Mouse (Mus musculus): ENCODE results near the gene Kat2a.

The Kat2a gene

DNA sequence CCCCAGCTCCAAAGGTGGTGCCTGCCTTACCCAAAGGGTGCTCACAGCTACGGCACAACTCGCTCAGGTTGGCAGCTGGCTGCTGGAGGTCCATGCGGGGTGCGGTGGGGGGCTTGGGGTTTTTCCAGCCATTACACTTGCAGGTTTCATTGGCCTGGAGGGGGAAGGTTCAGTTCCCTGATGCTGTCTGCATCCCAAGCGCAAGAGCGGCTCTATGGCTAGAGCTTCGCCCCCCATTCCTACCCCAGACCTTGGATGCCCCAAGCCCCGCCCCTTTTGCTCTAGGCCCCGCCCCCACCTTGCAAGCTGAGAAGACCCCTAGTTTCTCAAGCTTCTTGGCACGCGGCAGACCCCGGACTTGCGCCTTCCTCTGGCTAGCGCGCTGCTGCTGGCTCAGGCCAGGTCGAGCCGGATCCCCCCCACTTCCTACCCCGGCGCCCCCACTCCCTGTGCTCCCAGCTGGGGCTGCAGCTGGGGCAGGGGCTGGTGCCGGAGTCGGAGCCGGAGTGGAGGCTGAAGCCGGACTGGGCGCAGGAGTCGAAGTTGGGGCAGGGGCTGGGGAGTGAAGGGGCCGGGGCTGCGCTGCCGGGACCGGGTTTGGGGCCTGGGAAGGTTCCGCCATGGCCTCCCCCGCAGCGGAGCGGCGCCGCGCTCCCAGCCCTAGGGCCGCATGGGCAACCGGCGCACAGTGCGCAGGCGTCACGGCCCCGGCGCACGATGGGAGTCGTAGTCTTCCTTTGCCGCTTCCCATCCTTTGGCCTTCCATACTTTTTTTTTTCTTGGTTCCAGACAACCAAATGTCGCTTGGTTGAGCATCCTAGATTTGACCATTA is at the start of gene Kat2a:
TSS of gene Kat2a (minus strand) at position 683 of the 833 bp plus-strand sequence.
- no peak for DNase-seq (ENCODE audit: extremely low spot score, low read depth, low spot score)

GRCm38 (mm10) chr11:100761547-100762045 is 49.3 kb upstream of the Kat2a start:
- peak; percentile 39 for DNase-seq (ENCODE audit: extremely low spot score, low read depth, low spot score)

- DNase-seq (ENCODE audit: extremely low spot score, low read depth, low spot score) = no peak
Observed at GRCm38 (mm10) chr11:100759611-100760233, 47.5 kb upstream of the Kat2a start, which contains the start of gene Kcnh4. Kcnh4 (minus strand) TSS chr11:100759942.

DNA sequence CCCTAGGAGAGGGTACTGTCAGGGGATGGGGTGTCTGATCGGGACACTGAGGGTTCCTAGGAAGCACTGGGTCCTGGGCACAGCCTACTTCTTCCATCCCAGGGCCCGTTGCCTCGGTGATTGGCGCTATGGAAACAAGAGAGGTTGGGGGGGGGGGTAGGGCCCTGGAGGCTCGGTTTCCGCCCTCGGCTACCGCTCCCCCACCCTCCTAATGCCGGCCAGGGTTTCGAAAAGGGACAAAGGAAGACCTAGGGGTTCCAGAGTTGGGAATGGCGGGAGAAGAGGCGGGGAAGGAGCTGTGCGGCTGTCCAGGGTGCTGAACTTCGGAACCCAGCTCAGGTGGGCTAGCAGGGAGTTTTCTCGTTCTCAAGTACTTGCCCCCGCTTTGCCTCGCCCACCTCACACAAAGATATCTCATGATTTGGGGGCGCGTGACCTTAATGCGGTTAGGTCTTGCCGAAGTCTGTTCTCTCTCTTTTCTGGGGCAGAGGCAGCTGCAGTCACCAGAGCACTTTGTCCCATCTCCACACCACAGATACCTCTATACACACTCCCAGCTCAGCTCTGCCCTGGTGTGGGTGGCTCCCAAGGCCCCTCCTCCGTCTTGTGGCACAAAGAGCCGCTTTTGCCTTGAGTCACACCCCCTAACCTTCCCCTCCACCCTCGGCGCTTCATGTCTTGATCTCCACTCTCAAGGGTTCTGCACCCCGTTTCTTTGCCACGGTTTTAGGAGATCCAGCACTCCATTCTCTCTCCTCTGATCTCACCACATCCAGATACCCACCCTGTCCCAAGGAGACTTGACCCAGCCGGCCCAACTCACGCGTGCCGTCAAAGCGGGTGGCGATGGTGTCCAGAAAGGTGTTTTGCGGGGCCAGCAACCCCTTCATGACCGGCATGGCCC is 46.7 kb upstream of the Kat2a start:
- DNase-seq (ENCODE audit: extremely low spot score, low read depth, low spot score) = peak; percentile 47

DNA sequence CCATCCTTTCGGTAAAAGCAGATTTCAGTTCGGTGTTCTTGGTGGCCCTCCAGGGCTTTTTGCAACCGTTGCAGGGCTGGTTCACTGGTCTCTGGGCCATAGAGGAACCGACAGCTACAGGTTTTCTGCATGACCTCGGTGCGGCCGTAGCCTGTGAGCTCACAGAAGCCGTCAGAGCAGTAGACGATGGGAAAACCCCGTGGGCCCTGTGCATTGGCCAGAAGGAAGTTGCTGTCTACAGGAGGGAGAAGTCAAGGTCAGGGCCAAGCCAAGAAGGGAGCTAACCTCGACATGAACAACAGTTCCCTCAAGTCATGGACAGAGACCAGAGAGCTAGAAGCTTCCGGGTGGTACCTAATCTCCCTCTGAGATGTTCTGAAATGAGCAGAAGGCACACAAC is 45.3 kb upstream of the Kat2a start:
- no peak for DNase-seq (ENCODE audit: extremely low spot score, low read depth, low spot score)

DNA sequence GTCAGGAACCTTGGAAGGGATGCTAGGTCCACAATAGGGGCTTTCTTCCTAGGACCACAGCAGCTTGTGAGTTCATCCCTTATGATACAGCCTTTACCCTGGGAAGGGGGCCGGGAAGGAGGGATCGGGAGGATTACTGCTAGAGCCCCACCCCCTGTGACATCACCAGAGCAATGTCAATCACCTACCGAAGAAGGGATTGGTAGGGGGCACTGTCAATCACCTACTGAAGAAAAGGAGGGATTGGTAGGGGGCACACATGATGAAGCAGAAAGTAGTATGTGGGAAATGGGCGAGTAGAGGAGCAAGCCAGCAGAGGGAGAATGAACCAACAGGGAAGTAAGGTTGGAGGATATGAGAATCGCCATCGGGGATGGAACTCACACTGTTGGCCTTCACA is 44.2 kb upstream of the Kat2a start:
- DNase-seq (ENCODE audit: extremely low spot score, low read depth, low spot score) = no peak

GRCm38 (mm10) chr11:100754693-100755057 is 42.4 kb upstream of the Kat2a start:
- DNase-seq (ENCODE audit: extremely low spot score, low read depth, low spot score) = no peak

- DNase-seq (ENCODE audit: extremely low spot score, low read depth, low spot score) = no peak
Observed at GRCm38 (mm10) chr11:100754021-100754692, 41.9 kb upstream of the Kat2a start.

DNA sequence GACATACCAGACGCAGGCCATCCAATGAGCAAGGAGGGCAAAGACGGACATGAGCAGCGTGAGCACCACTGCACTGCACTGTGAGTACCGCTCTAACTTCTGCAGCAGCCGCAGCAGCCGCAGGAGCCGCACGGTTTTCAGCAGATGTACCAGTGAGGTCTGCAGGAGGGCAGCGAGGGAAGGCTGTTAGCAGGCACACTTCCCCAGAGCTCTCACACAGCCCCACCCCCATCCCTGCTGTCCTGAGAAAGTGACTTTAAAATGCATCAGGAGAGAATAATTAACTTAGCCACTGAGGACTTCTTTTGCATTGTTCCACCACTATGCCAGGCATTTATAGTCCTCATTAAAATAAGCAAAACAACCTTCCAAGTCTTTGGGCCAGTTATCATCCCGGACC is 40.0 kb upstream of the Kat2a start:
- no peak for DNase-seq (ENCODE audit: extremely low spot score, low read depth, low spot score)

GRCm38 (mm10) chr11:100750127-100750526 is 37.9 kb upstream of the Kat2a start:
- no peak for DNase-seq (ENCODE audit: extremely low spot score, low read depth, low spot score)

DNA sequence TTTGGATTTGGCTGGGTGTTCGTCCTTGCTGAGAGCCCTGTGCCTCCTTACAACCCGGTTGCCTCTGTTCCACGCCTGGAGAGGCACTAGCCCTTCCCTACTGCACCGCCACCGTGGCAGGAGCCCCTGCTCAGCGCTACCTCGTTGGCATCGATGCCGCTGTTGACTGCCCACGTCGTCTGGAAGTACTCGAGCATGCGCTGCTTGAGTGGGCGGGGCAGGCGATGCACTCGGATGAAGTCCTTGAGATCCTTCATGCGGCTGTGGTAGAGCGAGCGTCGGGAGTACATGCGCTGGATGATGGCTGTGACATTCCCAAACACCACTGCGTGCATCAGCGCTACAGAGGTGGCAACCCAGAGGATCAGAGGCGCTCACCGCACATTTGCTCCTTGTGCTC is 37.2 kb upstream of the Kat2a start:
- DNase-seq (ENCODE audit: extremely low spot score, low read depth, low spot score) = no peak

GRCm38 (mm10) chr11:100748620-100749019 is 36.4 kb upstream of the Kat2a start:
- DNase-seq (ENCODE audit: extremely low spot score, low read depth, low spot score) = no peak

GRCm38 (mm10) chr11:100747114-100747513 is 34.8 kb upstream of the Kat2a start:
- no peak for DNase-seq (ENCODE audit: extremely low spot score, low read depth, low spot score)

DNA sequence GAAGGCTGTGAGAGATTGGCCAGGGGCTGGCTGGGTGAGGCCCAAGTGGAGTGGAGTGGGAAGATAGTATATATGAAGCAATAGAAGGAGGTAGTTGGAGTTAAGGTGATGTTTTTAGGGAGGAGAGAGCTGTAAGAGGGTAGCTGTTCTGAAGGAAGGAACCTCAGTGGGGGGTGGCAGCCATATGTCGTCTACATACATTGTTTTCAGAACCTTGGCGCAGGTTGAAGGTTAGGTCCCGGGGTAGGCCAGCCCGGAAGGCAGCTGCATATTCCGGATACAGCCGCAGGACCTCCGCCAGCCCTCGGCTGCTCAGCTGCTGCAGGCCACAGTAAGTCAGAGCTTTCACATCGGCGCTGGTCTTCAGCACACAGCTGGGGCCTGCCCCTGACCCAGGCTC is 34.3 kb upstream of the Kat2a start:
- no peak for DNase-seq (ENCODE audit: extremely low spot score, low read depth, low spot score)

- peak; percentile 12 for DNase-seq (ENCODE audit: extremely low spot score, low read depth, low spot score)
Observed at GRCm38 (mm10) chr11:100745085-100745484, 32.8 kb upstream of the Kat2a start.

- no peak for DNase-seq (ENCODE audit: extremely low spot score, low read depth, low spot score)
Observed at GRCm38 (mm10) chr11:100741348-100741747, 29.1 kb upstream of the Kat2a start.

- DNase-seq (ENCODE audit: extremely low spot score, low read depth, low spot score) = no peak
Observed at GRCm38 (mm10) chr11:100738749-100739148, 26.5 kb upstream of the Kat2a start.

DNA sequence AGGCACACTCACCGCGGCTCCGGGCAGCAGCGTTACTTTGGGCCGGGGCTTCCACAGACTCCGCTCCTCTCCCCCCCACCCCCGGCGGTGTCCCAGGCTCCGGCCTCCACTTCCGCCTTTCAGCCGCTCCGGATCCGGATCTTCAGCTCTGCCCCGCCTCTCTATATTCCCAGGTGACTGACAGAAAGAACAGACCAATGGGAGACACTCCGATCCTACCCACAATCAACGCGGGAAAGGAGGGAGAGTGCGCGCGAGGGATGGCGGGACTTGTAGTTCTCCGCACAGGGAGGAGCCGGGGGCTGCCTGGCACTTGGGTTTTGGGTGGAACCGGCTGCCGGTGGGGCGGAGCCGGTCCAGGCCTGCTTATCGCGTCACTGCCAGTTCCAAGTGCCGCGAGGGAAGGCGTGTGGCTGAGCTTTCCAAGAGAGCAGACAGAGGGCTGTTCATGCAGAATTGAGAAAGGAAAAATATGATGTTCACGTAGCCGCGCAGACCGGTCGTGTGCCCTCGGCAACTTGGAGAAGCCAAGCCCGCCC is 25.9 kb upstream of the Kat2a start, which contains the start of gene Rab5c:
TSS of gene Rab5c (minus strand) at position 150 of the 539 bp plus-strand sequence.
- peak; percentile 96 for DNase-seq (ENCODE audit: extremely low spot score, low read depth, low spot score)

GRCm38 (mm10) chr11:100737105-100737733 is 25.0 kb upstream of the Kat2a start:
- DNase-seq (ENCODE audit: extremely low spot score, low read depth, low spot score) = no peak

GRCm38 (mm10) chr11:100736746-100737080 is 24.4 kb upstream of the Kat2a start:
- DNase-seq (ENCODE audit: extremely low spot score, low read depth, low spot score) = no peak

Measured in hindlimb bud, embryonic 11.5 days (tissue).